Mouse (Mus musculus) left cerebral cortex, postnatal 36 days (tissue): ENCODE measurements around the gene Xrn1. TPM values are rescaled to one million over a fixed set of nuclear protein-coding genes. Genes with fewer than 3 reads are reported as not detected.
"Not testable (repeated sequence)": the region's sequence is repeated elsewhere in the genome, so short reads cannot be mapped to it uniquely, and the experiment has no call there.

ENCODE experiments used
- DNase-seq, 2 experiments: peaks; one replicate each; pipeline ENCODE4 v3.0.0; 2021 to 2022; ENCODE audit warnings: low spot score in 2 of 2, mixed read lengths in 1 of 2
- intact Hi-C: fragments of 180-260 bp; cut with DNase I; formaldehyde crosslinking; loops from one replicate; pipeline ENCODE4 v1.15.1; 2025
- total RNA-seq, 2 experiments: library from RNA; stranded (reverse); gene quantifications; 2 replicates each; pipeline ENCODE4 v1.2.3; 2021

Xrn1 gene
- total RNA-seq, result 10 to 100 TPM; 24.6 to 26.1 TPM

DNA sequence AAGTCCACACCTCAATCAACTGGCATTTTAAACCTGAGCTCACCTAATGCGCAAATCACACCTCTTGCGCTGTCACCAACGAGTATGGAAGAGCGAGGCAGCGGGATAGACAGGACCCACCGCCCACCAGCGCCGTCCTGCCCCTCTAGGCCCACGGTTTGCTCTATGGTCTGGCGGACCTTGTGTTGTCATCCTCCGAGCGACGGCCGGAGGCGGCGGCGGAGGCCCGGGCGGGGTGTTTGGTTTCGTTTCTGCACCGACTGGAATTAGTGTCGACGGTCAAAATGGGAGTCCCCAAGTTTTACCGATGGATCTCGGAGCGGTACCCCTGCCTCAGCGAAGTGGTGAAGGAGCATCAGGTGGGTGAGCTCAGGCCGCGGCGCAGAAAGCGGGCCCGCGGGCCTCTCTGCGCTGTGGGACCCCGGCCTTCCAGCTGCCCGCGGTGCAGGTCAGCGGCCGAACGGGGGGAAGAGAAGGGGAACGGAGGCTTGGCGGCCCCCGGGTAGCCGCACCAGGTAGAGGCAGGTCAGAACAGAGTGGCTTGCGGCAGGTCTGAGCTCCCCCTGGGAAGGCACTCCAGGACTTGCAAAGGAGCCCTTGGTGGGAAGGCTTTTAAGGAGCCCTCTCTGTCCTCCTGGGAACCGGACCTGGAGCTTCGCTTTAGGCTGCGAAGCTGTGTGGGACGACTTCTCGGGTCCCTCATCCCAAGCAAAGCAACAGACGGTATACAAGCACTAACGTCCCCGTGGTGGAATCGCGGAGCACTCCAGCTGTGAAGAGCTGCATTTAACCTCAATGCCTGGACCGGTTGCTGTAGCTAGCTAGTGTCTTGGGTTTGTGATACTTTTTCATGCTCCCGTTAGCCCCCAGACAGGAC is at the start of gene Xrn1:
Gene Xrn1 (plus strand): TSS at position 176 of the 877 bp plus-strand sequence.
- DNase-seq, result peak; percentile 90 to 93
- intact Hi-C loops, result loop anchor here (5.0 kb wide), 1 partner anchor 98 kb away; the partner anchor contains the start of gene Atr

DNA sequence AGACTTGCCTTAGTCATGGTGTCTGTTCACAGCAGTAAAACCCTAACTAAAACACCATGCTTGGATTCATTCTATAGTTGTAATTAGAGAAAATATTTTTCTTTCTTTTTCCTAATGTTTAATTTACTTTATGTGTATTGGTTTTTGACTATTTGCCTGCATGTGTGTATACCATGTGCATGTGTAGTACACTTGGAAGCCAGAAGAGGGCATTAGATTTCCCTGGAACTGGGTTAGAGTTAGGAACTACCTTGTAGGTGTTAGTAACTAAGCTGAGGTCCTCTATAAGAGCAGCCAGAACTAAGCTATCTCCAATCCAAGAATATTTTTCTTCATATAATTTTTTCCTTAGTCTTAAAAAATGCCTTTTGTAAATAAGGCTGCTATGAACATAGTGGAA is 21.7 kb upstream of the Xrn1 start:
- no peak for DNase-seq
- intact Hi-C loops, result no loop called here

DNA sequence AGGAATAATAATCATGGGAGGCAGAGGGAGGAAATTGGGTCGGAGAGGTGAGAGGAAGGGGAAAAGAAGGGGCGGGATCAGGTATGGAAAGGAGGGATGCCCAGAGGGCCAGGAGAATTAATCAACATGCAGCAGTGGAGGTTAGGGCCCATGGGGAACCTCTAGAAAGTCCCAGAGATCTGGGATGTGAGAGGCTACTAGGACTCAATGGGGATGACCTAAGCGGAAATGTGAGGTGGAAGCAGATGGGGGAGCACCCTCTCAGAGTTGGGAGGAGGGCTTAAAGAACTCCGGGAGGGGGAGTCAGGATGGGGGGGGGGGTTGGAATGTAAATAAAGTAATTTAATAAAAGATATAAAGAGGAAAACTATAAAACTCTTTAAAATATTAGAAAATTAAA is 902 bp upstream of the Xrn1 start:
- DNase-seq, result no peak
- intact Hi-C loops, result no loop called here

DNA sequence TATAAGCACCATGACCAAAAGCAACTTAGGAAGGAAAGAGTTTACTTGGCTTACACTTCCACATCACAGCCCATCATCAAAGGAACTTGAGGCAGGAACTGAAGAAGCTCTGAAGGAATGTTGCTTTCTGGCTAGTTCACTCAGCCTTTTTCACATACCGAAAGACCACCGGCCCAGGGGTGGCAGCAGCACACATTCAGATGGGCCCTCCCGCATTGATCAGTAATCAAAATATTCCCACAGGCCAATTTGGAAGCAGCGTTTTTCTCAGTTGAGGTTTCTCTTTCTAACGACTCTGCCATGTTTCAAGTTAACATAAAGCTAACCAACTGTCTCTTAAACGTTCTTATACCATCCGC is 355 bp upstream of the Xrn1 start:
- intact Hi-C loops, result no loop called here
- no peak for DNase-seq

DNA sequence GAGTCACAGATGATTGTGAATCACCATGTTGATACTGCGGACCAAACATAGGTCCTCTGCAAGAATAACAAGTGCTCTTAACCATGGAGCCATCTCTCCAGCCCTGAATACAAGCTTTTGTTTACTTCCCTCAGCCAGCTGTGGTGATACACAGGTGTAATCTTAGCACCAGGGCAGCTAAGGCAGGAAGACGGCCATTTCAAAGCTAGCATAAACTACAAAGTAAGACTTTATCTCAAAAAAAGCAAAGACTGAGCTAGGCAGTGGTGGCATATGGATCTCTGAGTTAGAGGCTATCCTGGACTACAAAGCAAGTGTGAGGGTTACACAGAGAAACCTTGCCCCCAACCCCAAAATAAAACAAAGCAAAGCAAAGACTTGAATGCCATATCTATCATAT is 3.1 kb downstream of the Xrn1 start:
- intact Hi-C loops, result loop anchor here (5.0 kb wide), 1 partner anchor 100 kb away; the partner anchor contains the start of gene Atr
- DNase-seq, result no peak

DNA sequence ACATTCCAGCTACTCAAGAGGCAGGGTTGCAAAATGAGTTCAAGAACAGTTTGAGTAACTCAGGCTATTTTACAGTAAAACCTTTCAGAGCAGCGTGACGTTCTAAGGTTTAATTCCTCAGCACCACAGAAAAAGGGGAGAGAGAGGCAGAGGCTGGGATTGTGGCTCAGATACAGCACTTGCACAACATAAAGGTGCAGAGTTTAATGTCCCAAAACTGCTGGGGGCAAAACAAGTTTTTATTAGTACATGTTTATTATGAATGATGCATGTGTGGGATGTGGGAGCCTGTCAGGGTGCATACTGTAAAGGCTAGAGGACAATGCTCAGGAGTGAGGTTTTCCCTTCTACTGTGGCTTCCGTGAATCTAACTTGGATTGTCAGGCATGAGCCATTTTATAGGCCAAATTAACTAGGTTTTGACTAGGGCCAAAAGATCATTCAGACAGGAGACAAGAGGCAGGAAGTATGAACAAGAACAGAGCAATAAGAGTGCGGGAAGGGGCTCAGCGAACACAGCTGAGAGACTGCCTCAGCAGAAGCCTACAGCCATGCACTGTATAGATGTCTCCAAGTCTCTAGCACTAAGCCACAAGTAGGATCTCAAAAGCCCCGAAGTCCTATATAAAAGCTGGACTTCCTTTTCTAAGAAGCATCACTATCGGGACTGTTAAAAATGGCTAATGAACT is 3.6 kb downstream of the Xrn1 start:
- DNase-seq, result no peak
- intact Hi-C loops, result loop anchor here (5.0 kb wide), 1 partner anchor 101 kb away; the partner anchor contains the start of gene Atr

DNA sequence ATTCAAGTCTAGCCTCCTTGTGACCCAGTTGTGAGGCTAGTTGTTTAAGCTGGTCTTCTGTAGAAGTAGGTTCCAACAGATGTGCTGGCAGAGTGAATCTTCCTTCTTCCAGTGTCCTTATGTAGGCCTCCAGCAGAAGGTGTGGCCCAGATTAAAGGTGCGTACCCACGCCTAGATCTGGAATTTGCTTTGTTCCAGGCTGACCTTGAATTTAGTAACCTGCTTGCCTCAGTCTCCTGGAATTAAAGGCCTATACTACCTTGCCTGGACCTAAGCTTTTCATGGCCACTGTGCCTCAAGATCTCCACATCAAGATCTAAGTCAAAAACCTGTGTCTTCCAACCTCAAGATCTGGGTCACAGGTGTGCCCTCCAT is 4.2 kb downstream of the Xrn1 start:
- intact Hi-C loops, result loop anchor here (5.0 kb wide), 1 partner anchor 101 kb away; the partner anchor contains the start of gene Atr
- DNase-seq, result not testable (repeated sequence)

DNA sequence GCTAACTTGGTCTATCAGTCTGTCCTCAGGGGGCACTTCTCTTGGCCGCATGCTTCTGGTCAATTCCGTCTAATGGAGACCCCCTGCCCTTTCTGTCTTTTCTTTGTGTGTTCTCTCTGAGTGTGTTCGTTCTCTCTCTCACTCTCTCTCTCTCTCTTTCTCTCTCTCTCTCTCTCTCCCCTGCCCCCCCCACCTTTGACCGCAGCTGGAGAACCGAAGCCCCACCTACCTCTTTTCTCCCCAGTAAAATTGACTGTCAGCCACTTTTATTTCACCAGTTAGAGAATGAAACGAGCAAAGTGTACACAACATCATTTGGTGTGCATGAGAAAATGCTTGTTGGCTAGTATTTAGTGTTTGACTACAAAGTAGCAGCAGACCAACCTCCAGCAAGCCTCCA is 4.7 kb downstream of the Xrn1 start:
- no peak for DNase-seq
- intact Hi-C loops, result loop anchor here (5.0 kb wide), 1 partner anchor 102 kb away; the partner anchor contains the start of gene Atr

DNA sequence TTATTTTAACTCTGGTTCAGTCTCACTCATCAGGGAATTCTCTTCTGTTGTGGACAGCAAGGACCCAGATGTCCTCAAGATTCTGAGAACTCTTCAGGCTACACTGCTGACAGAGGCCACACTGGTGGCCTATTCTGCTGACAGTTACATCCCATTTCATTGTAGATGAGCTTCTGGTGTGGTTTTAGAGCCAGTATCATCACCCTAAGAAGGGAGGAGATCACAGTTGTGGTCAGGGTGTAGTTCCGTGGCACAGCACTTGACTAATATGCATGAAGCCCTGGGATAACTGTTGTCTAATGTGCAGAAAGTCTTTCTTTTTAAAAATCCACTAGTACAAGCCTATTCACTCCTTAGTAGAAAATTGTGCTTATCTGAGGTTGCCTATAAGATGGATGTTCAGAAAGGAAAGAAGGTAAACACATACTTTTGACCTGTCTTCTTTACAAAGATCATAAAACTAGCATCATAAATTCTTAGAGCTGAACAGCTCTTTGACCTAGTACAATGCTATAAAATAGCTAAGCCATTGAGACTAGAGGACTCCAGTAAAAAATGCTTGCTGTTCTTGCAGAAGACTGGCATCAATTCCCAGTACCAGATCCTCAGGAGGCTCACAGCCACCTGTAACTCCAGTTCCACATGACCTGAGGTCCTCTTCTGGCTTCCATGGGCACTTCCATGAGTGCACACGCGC is 5.3 kb downstream of the Xrn1 start:
- no peak for DNase-seq
- intact Hi-C loops, result loop anchor here (5.0 kb wide), 1 partner anchor 103 kb away; the partner anchor contains the start of gene Atr

DNA sequence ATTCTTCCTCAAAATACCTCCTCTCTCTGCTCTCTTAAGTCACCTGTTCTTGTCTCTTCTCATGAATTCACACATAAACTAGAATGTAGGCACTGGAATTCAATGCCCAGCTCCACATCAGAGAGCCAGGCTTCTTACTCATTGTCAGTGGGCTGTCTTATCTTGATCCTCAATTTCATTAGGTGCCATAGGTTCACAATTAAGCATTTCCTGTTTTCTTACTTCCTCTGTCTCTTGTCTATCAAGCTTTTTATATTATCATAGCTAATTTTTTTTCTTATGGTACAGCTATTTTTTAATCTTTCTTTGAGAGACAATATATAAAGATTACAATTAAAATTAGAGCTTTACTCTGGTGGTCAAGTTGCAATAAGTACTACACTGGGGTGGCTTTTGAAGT is 6.5 kb downstream of the Xrn1 start:
- intact Hi-C loops, result no loop called here
- DNase-seq, result no peak

DNA sequence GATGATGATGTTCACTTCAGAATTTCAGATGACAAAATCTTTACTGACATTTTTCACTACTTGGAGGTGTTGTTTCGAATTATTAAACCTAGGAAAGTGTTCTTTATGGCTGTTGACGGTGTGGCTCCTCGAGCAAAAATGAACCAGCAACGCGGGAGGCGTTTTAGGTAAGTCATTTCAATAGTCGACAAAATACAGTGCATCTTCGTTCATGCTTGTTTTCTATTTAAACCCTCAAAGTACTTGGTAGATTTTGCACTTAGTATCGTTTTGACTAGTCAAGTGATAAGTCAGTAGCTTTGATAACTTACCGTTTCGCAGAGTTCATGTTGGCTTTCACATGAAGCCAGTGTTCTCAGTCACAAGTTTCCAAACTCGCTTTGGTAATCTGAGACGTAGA is 9.5 kb downstream of the Xrn1 start:
- DNase-seq, result no peak
- intact Hi-C loops, result no loop called here

DNA sequence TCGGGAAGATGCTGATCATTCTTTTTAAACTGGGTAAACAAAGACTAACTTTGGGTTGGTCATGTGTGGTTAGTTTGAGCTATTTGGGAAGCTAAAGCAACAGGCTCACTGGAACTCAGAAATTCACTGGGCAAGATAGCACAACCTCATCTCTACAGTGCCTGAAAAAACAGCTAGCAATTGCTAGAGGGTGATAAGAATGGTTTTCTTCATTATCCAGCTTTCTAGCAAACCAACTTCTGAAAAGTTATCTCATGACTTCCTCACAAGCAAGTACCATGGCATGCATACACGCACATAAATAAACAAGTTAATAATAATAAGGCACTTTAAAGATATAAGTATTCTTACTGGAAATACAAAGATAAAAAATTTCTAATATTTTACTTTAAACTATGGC is 23.7 kb downstream of the Xrn1 start:
- intact Hi-C loops, result no loop called here
- DNase-seq, result no peak

DNA sequence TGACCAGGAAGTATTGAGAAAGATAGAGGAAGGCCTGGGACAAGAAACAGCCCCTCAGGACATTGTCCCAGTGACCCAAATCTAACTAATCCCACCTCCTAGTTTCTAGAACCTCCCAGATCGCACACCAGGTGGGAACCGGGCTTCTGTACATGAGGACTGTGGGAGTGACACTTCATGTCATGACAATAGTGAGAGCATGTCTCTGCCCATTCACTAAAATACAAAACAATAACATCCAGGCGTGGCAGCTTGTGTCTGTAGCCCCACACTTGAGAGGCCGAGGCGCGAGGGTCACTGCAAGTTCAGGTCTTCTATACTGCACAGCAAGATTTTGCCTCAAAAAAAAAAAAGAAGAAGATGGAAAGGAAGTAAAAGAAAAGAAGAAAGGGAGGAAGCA is 25.3 kb downstream of the Xrn1 start:
- no peak for DNase-seq
- intact Hi-C loops, result no loop called here

DNA sequence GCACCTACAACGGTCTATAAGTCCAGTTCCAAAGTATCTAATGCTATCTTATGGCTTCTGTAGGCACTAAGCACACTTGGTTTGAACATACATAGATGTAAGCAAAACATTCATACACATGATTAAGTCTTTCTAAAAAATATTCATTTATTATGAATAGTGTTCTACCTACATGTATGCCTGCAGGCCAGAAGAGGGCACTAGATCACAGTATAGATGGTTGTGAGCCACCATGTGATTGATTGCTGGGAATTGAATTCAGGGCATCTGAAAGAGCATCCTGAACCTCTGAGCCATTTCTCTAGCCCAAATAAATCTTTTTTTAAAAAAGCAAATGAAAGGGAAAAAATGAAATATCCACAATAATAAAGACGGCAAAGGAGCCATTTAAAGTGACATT is 37.7 kb downstream of the Xrn1 start:
- intact Hi-C loops, result no loop called here
- no peak for DNase-seq

DNA sequence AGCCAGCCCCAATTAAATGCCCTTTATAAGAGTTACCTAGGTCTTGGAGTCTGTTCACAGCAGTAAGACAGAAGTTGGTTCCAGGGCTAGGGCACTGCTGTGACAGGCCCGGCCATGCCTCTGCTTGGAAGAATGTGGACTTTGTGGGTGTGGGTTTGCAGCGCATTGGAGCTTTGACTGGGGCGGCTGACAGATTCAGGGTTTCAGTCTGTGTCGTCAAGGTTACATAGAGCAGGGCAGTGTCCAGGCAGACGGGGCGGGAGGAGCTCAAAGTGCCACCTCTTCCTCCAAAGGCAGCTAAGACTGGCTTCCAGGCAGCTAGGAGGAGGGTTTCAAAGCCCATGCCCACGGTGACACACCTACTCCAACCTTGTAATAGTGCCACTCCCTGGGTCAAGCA is 49.9 kb downstream of the Xrn1 start:
- intact Hi-C loops, result no loop called here
- no peak for DNase-seq

DNA sequence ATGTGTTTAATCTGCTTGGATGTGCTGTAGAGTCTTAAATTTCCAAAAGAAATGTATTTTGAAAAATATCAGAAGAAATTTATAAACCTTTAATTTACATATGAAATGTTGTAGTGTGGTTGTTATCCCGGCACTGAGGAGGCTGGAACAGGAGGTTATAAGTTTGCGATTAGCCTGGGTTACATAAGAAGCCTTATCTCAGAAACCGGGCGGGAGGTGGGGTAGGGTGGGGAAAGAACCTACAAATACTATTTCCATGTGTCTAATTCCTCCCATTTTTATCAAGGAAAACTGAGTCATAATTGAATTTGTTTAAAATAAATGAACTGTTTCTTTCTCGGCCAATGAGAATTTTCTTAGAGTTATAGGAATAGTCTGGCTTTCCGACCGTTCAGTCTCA is 56.1 kb downstream of the Xrn1 start:
- intact Hi-C loops, result no loop called here

DNA sequence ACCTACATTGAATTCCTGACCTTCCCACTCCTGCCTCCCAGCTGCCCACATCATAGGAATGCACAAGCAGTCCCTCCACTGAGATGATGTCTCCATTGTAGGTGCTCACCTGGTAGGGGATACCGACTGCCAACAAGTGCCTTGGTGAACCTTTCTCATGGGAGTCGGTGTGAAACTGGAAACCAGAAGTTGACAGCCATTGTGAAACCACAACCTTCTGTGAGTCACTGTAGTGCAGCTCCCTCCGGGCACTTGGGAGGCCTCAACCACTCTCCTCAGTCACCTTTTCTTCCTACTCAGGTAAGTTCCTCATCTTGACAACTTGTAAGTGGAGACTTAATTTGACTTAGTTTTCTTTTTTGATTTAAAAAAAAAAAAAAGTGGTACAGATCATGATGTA is 69.4 kb downstream of the Xrn1 start:
- no peak for DNase-seq
- intact Hi-C loops, result no loop called here

More for the DNA sequence above, 56.1 kb downstream of the Xrn1 start:
- no peak for DNase-seq

DNA sequence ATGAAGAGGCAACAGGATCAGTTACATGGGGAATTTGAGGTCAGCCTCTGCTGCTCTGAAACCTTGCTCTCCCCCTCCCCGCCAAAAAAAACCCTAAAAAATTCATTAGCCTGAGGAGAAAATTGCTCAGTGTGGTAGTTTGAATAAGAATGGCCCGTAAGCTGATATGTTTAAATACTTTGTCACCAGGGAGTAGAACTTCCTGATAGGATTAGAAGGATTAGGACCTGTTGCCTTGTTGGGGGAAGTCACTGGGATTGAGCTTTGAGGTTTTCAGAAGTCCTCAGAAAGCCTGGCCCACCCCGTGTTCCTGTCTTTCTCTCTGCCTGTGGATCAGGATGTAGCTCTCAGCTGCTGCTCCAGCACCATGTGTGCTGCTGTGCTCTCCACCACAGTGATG is 73.4 kb downstream of the Xrn1 start:
- intact Hi-C loops, result no loop called here
- DNase-seq, result no peak

DNA sequence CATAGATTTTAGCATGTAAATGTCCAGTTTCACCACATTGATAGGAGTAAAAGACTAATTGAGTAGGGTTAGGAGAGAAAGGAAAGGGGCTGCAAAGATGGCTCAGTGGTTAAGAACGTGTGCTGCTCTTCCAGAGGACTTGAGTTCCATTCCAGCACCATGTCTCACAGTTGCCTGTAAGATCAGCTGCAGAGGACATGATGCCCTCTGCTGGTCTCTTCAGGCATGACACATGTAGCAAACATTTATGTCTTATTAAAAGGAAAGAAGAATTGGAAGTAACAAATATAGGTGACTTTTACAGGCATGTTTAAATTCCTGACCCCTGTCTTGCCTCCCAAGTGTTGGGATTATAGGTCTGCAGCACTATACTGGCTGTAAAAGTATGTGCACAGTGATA is 74.3 kb downstream of the Xrn1 start:
- DNase-seq, result peak in 1 of 2 experiments; percentile 11
- intact Hi-C loops, result no loop called here

DNA sequence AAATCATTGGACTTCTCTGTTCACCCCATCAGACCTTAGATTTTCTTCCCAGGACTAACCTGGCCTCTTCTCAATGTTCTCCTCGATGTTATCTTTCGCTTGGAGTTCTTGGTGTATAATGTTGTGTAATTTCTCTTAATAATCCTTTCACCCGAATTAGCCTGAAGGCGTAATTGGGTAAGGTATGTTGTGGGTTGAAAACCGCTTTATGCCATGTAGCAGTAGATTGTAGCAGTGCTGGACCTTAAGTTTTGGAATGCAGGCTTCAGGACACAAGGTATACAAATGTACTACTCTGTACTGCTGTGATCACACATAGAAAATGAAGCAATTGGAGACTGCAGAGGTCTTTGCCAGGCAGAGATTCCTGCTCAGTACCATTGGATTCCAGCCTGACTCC is 75.3 kb downstream of the Xrn1 start:
- intact Hi-C loops, result no loop called here
- no peak for DNase-seq
